Mouse (Mus musculus) heart, embryonic 16.5 days (tissue): ENCODE data around the gene Ids. TPM values are rescaled to one million over a fixed set of nuclear protein-coding genes. Genes with fewer than 3 reads are reported as not detected.

Source experiments
- ATAC-seq: fragments of 200-750 bp; cut with Nextera tagmentation; replicated peaks from 2 replicates; pipeline ENCODE4 v1.8.0; 2017; ENCODE audit warnings: moderate number of reproducible peaks; ENCODE audit not compliant: insufficient read depth, low FRiP score; ENCODE audit errors: extremely low read depth
- H3K27ac ChIP-seq: fragments of 300-500 bp; sonication (generic); 2 replicates; pipeline ENCODE4 v1.5.1; 2014; ENCODE audit warnings: mild to moderate bottlenecking, low read length, control low read depth, moderate library complexity
- H3K27me3 ChIP-seq: fragments of 300-500 bp; sonication (generic); 2 replicates; pipeline ENCODE4 v1.6.1; 2014; ENCODE audit warnings: low read length, mixed read lengths; ENCODE audit not compliant: control insufficient read depth, insufficient read depth
- H3K36me3 ChIP-seq: fragments of 300-500 bp; sonication (generic); 2 replicates; pipeline ENCODE4 v1.6.1; 2014; ENCODE audit not compliant: control insufficient read depth, insufficient read depth
- H3K4me1 ChIP-seq: fragments of 300-500 bp; sonication (generic); 2 replicates; pipeline ENCODE4 v1.6.1; 2014; ENCODE audit warnings: low read length, mixed read lengths; ENCODE audit not compliant: control insufficient read depth, insufficient read depth
- H3K4me2 ChIP-seq: fragments of 300-500 bp; sonication (generic); 2 replicates; pipeline ENCODE4 v1.6.1; 2014; ENCODE audit warnings: low read depth, mild to moderate bottlenecking, control low read depth, low read length
- H3K4me3 ChIP-seq: fragments of 300-500 bp; sonication (generic); 2 replicates; pipeline ENCODE4 v1.5.1; 2014; ENCODE audit warnings: mild to moderate bottlenecking, control low read depth, low read length
- H3K9ac ChIP-seq: fragments of 300-500 bp; sonication (generic); 2 replicates; pipeline ENCODE4 v1.6.1; 2014; ENCODE audit warnings: low read length, control low read depth
- H3K9me3 ChIP-seq: fragments of 300-500 bp; sonication (generic); replicated peaks from 2 replicates; pipeline ENCODE4 v1.6.1; 2016; ENCODE audit warnings: low read length; ENCODE audit not compliant: control insufficient read depth
- WGBS: fragments of 180-500 bp; shearing (Covaris S2); extraction: QIAGEN DNeasy Blood & Tissue Kit; methylation state at CpG from one replicate; pipeline ENCODE4 v1.1.7; 2014; 5-methylcytosine and 5-hydroxymethylcytosine counted together
- polyA plus RNA-seq: library from polyadenylated mRNA; unstranded; fragments of >200 nt; fragmentation: Nextera tagmentation; extraction: Ambion mirVana; gene quantifications from 2 replicates; pipeline ENCODE4 v1.2.1, GENCODE M21; 2015

Ids gene
- polyA plus RNA-seq, 1 experiment from 2014 or later, result 1.3 TPM

DNA sequence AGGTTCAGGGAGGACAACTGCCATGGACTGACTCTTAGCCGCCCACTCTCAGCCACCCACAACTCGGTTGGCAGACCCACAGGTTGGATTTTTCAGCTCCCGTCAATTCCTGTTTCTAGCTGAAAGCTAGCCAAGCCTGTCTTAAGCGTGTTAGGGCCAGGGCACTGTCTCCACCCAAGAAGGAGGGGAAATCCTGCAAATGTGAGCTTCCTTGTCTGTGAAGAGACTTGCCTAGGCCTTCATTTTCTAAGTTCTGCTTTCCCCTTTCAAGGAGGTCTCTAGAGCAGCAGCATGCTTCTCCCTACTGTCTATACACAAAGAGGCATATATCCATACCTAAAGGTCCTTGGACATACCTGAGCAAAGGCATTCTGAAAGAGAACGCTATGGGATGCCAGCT, 1.4 kb downstream of the Ids start:
- WGBS, result 80% methylated on average over 5 of the region's 5 CpGs
- Histone ChIP-seq H3K4me1 (0 out of 2 replicates have a peak, but pooled peaks cover 2% of the 10 kb centered on the region), H3K27me3 (no peaks in the 10 kb centered on the region), H3K4me2 (no peak overlapping the region), H3K27ac (no peak overlapping the region), H3K9ac (no peak overlapping the region), H3K9me3 (no peaks in the 10 kb centered on the region), H3K36me3 (peaks cover 2% of the 10 kb centered on the region; the same call in 1 of the 2 replicates), H3K4me3 (no peak overlapping the region)
- ATAC-seq, result no peak

DNA sequence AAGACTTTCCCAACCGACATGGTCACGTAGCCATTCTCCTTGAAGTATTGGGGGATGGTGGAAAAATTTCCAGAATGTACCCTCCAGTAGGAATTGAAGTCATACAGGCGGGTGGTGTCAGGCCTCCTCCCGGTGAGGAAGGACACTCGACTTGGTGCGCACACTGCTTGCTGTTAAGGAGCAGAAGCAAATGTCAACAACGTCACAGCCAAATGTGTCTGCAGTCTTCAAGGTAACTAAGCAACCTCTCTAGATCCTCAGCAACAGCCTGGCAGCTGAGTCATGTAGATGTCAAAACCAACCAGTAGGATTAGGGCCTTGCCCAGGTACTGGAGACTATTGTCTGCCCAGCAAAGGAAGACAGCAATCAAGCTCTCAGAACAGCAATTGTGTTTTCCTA, 1.9 kb downstream of the Ids start:
- 70% methylated on average over 7 of the region's 7 CpGs for whole genome bisulfite sequencing

DNA sequence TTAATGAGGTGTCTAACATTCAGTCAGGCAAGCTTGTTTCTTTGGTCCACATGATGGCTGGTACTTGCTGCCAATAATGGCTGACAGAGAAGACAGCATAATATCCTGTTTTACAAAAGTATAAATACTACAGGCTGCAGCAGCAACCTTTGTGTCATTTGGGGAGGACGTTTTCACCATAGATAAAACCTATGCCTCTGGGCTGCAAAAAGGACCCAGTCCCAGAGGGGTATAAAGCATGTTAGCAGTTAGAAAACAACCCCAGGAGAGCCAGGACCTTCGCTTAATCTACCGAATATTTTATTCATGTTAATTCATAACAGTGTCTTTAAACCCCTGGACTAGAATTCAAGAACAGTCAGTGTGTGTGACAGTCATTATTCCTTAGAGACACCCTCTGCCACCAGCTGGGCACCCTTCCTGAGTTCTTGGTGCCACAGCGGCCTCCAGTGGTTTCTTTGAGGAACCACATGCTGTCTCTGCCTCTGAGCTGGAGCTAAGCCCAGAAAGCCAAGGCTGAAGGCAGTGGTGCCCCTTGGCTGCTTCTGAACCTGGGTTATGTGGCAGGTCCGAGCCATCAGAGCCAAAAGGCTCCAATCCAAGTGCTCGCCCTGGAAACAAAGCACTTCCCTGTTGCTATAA, 34.6 kb downstream of the Ids start:
- WGBS, result 22% methylated on average over 6 of the region's 6 CpGs
- Histone ChIP-seq H3K9me3 (no peaks in the 10 kb centered on the region), H3K4me2 (no peak overlapping the region), H3K4me3 (no peak overlapping the region), H3K27ac (no peak overlapping the region), H3K4me1 (no peaks in the 10 kb centered on the region), H3K36me3 (no peaks in the 10 kb centered on the region), H3K9ac (no peak overlapping the region), H3K27me3 (no peaks in the 10 kb centered on the region)
- ATAC-seq, result no peak

More for the DNA sequence above, 1.9 kb downstream of the Ids start:
- H3K4me3 ChIP-seq, result no peak overlapping the region
- H3K27ac ChIP-seq, result no peak overlapping the region
- H3K9me3 ChIP-seq, result no peaks in the 10 kb centered on the region
- no peak overlapping the region for H3K9ac ChIP-seq
- no peak for ATAC-seq
- 0 out of 2 replicates have a peak, but pooled peaks cover 2% of the 10 kb centered on the region for H3K4me1 ChIP-seq
- H3K27me3 ChIP-seq, result no peaks in the 10 kb centered on the region
- H3K4me2 ChIP-seq, result no peak overlapping the region
- peaks cover 2% of the 10 kb centered on the region; the same call in 1 of the 2 replicates for H3K36me3 ChIP-seq

DNA sequence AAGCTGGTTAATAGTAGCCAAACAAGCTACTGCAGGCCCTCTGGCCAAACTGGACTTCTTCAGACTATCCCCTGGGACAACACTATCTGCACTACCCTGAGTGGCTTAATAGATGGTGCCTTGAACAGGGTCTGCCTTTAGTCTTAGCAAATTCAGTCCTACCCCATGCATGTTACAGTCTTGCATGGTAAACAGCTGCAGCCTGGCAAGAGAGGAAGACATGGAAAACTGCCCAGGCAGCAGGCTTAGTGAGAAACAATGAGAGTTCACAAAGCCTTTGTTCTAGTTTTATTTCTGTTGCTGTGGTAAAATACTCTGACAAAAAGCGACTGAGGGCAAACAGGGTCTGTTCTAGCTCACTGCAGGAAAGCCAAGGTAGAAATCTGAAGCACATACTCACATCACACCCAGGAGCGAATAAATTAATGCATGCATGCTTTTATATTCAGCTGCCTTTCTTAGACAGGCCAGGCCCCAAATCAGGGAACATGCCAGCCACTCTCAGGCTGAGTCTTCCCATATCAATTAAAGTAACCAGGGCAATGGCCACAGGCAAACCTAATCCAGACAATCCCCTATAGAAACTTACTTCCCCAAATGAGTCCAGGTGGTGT, 36.2 kb downstream of the Ids start:
- Histone ChIP-seq H3K27ac (no peak overlapping the region), H3K4me1 (no peaks in the 10 kb centered on the region), H3K27me3 (no peaks in the 10 kb centered on the region), H3K9ac (no peak overlapping the region), H3K9me3 (no peaks in the 10 kb centered on the region), H3K4me3 (no peak overlapping the region), H3K4me2 (no peak overlapping the region), H3K36me3 (no peaks in the 10 kb centered on the region)
- no peak for ATAC-seq
- 58% methylated on average over 2 of the region's 2 CpGs for WGBS

DNA sequence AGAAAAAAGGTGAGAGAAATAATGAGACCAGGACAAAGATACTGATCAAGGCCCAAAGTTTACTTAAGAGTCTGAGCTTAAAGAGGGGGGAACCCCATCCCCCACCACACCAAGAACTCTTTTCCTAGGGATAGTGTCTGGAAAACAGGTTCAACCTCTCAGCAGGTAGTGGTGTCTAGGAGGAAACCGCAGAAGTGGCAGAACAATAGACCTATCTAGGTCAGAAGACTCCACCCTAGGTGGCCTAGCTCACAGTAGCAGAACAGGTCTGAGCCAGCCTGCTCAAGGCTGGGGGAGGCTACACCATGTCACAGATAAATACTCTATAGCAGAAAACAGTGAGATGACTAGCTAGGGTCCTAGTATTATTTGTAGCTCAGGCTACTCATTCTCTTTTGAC, 37.2 kb downstream of the Ids start:
- Histone ChIP-seq H3K27me3 (no peaks in the 10 kb centered on the region), H3K4me3 (no peak overlapping the region), H3K27ac (no peak overlapping the region), H3K9me3 (no peaks in the 10 kb centered on the region), H3K36me3 (no peaks in the 10 kb centered on the region), H3K4me1 (no peaks in the 10 kb centered on the region), H3K9ac (no peak overlapping the region), H3K4me2 (no peak overlapping the region)
- no peak for ATAC-seq
- WGBS, result 59% methylated on average over 1 of the region's 1 CpGs

DNA sequence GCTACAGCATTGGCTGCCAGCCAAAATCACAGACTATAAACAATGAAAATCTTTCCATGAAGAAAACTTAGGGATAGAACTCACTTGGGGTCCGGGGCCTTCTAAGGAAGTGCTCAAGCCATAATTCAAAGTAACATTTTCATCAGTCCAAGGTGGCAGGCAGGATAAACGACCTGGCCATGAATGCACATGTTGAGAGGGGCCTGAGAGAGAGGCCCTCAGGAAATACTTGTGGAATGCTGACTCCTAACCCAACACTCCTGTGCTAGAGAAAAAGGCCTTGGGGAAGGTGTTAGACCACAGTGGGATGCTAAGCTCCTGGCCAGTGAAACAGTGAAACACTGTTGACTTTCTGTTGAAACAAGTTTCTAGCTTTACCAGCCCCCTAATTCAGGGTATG, 45.6 kb downstream of the Ids start:
- Histone ChIP-seq H3K27ac (no peak overlapping the region), H3K36me3 (no peaks in the 10 kb centered on the region), H3K9me3 (no peaks in the 10 kb centered on the region), H3K4me2 (no peak overlapping the region), H3K9ac (no peak overlapping the region), H3K4me1 (no peaks in the 10 kb centered on the region), H3K4me3 (no peak overlapping the region), H3K27me3 (no peaks in the 10 kb centered on the region)
- no peak for ATAC-seq
- WGBS, result 22% methylated on average over 2 of the region's 2 CpGs

DNA sequence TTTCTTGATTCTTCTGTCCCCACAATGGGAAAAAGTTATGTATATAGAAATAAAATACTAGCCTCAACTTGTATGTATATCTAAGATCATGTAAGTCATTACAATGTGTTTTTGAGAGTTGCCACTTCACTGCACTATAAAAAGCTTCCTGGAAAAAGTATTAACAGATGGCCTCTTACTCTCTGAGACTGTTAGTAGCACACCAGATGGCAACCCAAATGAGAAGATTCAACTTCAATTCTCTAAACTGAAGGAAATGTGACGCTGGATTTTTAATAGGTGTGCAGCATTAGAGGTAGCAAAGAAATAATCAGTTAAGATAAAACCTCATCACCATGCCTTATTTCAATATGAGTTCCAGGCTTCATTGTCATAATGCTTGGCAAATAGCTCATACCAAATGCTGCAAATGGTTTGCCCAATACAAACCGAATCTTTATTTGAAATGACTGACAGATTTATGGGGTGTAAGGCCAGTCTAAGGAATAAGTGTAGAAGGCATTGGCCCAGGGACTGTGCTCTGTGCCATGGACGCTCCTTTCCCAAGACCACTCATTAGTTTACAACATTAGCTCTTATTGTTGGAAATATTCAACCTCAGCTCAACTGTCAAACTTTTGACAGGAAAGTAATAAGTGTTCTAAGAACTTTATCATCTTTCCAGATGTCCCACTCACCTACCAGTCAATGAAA, 49.8 kb downstream of the Ids start:
- Histone ChIP-seq H3K4me1 (no peaks in the 10 kb centered on the region), H3K27me3 (no peaks in the 10 kb centered on the region), H3K36me3 (no peaks in the 10 kb centered on the region), H3K27ac (no peak overlapping the region), H3K4me2 (no peak overlapping the region), H3K9ac (no peak overlapping the region), H3K9me3 (no peaks in the 10 kb centered on the region), H3K4me3 (no peak overlapping the region)
- no peak for ATAC-seq
- WGBS, result 73% methylated on average over 3 of the region's 3 CpGs
